Mouse (Mus musculus) kidney, adult 2 months (tissue): ENCODE measurements around the gene Pih1d2. TPM values are rescaled to one million over a fixed set of nuclear protein-coding genes. Genes with fewer than 3 reads are reported as not detected.
"Not testable (repeated sequence)": the region's sequence is repeated elsewhere in the genome, so short reads cannot be mapped to it uniquely, and the experiment has no call there.

Source experiments
- DNase-seq: peaks from one replicate; pipeline ENCODE4 v3.0.0; 2021
- H3K27ac ChIP-seq: fragments of 200-500 bp; 2 replicates; pipeline ENCODE4 v1.5.1; 2012; ENCODE audit warnings: low read depth, low read length, control low read depth, inconsistent platforms; ENCODE audit not compliant: insufficient read depth
- H3K27me3 ChIP-seq: fragments of 200-500 bp; replicated peaks from 2 replicates; pipeline ENCODE4 v1.6.1; 2012; ENCODE audit warnings: mild to moderate bottlenecking, moderate library complexity, low read length, inconsistent platforms; ENCODE audit not compliant: control insufficient read depth, insufficient read depth
- H3K36me3 ChIP-seq: fragments of 200-500 bp; 2 replicates; pipeline ENCODE4 v1.6.1; 2012; ENCODE audit warnings: mild to moderate bottlenecking, moderate library complexity, low read length, inconsistent platforms; ENCODE audit not compliant: control insufficient read depth, insufficient read depth
- H3K4me1 ChIP-seq: fragments of 200-500 bp; 2 replicates; pipeline ENCODE4 v1.6.1; 2011; ENCODE audit warnings: low read length; ENCODE audit not compliant: control insufficient read depth, insufficient read depth
- H3K4me3 ChIP-seq: fragments of 200-500 bp; 2 replicates; pipeline ENCODE4 v1.5.1; 2011; ENCODE audit warnings: mild to moderate bottlenecking, low read depth, low read length, control low read depth; ENCODE audit not compliant: insufficient read depth
- CTCF ChIP-seq: fragments of 200-500 bp; conservative IDR thresholded peaks from 2 replicates; pipeline ENCODE4 v1.5.1; 2011; ENCODE audit warnings: low read depth, mild to moderate bottlenecking, control low read depth, low read length, moderate library complexity, mixed read lengths; ENCODE audit not compliant: insufficient read depth, insufficient read length
- POLR2A ChIP-seq: fragments of 200-500 bp; IDR thresholded peaks from one replicate; pipeline ENCODE4 v1.6.1; 2011; ENCODE audit warnings: low read depth, low read length, control low read depth
- WGBS: fragments of 180-500 bp; shearing (Covaris S2); methylation state at CpG from one replicate; pipeline ENCODE4 v1.1.7; 2018; 5-methylcytosine and 5-hydroxymethylcytosine counted together
- polyA plus RNA-seq: library from polyadenylated mRNA; depleted of rRNA; stranded (reverse); fragments of >200 nt; gene quantifications from 2 replicates; pipeline ENCODE4 v1.2.3, GENCODE M21; 2012

The Pih1d2 gene
- polyA plus RNA-seq, 1 experiment, result 2.1 TPM

DNA sequence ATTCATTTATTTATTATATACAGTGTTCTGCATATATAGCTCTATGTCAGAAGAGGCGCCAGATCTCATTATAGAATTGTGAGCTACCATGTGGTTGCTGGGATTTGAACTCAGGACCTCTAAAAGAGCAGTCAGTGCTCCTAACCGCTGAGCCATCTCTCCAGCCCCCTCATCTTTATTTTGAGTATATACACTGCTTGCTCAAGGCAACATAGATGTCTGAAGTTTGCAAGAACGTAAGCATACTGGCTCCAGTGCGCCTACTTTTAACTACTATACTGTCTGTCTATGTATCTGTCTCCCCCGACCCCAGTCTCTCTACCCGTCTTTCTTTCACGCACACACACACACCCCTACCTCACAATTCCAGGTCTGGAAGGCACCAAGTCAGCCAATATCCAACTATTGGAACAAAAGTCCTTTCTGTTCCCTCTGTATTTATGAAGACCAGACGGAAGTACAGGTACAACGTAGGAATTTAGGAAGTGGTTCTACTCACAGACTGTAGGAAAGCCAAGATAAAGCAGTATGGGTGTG, 741 bp downstream of the Pih1d2 start:
- no peak overlapping the region for H3K4me3 ChIP-seq

DNA sequence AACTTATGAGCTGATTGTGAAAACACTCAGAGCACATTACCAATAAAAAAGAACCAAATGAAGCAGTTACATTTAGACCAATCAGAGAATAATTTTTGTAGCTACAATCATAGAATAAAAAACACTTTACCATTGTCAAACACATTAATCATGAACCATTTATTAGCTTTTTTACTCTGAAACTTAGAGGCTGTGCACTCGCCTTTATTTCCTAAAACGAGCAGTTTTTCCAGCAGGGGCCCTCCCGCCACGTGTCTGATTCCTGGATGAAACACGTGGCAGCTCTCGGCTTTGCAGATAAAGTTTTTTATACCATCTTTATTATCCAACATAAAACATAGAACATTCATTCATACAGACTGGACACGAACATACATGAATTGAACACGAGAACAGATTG, 13.8 kb downstream of the Pih1d2 start:
- not testable (repeated sequence) for H3K4me3 ChIP-seq
- 94% methylated on average over 6 of the region's 8 CpGs for WGBS

More for the DNA sequence above, 741 bp downstream of the Pih1d2 start:
- H3K27ac ChIP-seq, result no peak overlapping the region
- peaks cover 5% of the 10 kb centered on the region; the same call in 1 of the 2 replicates for H3K4me1 ChIP-seq
- no peaks in the 10 kb centered on the region for H3K27me3 ChIP-seq
- no peak for TF ChIP-seq CTCF
- TF ChIP-seq POLR2A, result no peak
- no peak for DNase-seq
- WGBS, result 56% methylated on average over 9 of the region's 9 CpGs
- no peaks in the 10 kb centered on the region; the same call in 1 of the 2 replicates for H3K36me3 ChIP-seq

DNA sequence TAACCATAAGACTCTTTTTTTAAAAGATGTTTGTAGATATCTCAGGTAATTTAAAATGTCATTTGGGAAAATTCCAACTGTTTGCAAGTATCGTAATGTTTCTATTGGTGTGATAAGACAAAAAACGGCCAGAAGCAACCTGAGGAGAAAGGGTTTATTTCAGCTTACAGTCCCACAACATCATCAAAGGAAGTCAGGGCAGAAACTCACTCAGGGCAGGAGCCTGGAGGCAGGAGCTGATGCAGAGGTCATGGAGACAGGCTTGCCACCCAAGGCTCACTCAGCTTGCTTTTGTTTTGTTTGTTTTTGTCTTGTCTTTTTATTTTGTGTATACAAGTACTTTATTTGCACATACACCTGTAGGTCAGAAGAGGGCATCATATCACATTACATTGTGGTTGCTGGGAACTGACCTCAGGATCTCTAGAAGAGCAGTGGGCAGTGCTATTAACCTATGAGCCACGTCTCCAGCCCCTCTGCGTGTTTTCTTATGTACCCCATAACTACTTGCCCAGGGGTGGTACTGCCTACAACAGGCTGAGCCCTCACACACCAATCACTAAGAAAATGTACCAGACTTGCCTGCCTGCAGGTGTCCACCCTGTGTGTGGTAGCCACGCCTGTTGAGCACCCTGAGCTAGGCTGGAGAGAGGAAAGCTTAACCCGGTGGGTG, 15.0 kb downstream of the Pih1d2 start:
- H3K27me3 ChIP-seq, result no peaks in the 10 kb centered on the region
- no peak for TF ChIP-seq CTCF
- no peak for TF ChIP-seq POLR2A
- no peak for DNase-seq
- 83% methylated on average over 6 of the region's 6 CpGs for WGBS
- no peak overlapping the region for H3K27ac ChIP-seq
- H3K4me3 ChIP-seq, result no peak overlapping the region
- H3K4me1 ChIP-seq, result no peaks in the 10 kb centered on the region
- H3K36me3 ChIP-seq, result peaks cover 1% of the 10 kb centered on the region

More for the DNA sequence above, 13.8 kb downstream of the Pih1d2 start:
- not testable (repeated sequence) for H3K27me3 ChIP-seq, H3K36me3 ChIP-seq, H3K27ac ChIP-seq, H3K4me1 ChIP-seq, DNase-seq

DNA sequence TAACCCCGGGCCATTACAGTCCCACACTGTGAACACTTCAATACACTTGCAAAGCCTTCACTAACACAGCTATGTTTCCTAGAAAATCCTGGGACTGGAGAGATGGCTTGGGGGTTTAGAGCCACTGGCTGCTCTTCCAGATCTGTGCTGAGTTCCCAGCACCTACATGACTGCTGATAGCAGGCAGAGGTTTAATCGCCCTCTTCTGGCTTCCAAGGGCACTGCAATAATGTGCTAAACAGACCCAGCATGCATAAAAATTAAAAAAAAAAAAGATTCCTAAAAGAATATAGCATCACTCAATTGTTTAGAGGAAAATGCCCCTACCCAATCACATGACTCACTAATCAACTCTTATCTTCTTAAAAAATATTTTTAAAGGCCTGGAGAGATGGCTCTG, 15.9 kb downstream of the Pih1d2 start:
- H3K36me3 ChIP-seq, result peaks cover 3% of the 10 kb centered on the region

DNA sequence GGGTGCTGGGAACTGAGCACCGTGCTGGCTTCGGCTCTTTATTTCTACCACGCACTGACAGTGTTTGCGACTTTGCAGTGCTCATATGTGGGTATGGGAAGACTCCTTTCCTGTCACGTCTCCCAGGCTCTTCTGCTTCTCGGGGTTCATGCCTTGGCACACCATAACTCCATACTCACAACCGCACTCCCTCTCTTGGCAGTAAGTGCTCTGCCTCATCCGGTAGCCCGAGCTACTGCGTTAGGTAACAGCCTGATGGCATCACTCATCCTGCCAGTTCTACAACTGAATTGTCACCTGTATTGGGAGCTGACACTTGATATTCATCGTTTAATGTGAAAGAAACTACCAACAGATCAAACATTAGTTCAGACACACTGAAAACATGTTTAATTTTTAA, 17.1 kb downstream of the Pih1d2 start:
- TF ChIP-seq POLR2A, result no peak
- WGBS, result 92% methylated on average over 11 of the region's 11 CpGs

More for the DNA sequence above, 15.9 kb downstream of the Pih1d2 start:
- no peak for DNase-seq
- H3K27me3 ChIP-seq, result no peaks in the 10 kb centered on the region
- no peak overlapping the region for H3K27ac ChIP-seq
- H3K4me1 ChIP-seq, result no peaks in the 10 kb centered on the region
- 66% methylated on average over 2 of the region's 2 CpGs for WGBS
- TF ChIP-seq POLR2A, result no peak
- TF ChIP-seq CTCF, result peak; percentile 47
- no peak overlapping the region for H3K4me3 ChIP-seq

DNA sequence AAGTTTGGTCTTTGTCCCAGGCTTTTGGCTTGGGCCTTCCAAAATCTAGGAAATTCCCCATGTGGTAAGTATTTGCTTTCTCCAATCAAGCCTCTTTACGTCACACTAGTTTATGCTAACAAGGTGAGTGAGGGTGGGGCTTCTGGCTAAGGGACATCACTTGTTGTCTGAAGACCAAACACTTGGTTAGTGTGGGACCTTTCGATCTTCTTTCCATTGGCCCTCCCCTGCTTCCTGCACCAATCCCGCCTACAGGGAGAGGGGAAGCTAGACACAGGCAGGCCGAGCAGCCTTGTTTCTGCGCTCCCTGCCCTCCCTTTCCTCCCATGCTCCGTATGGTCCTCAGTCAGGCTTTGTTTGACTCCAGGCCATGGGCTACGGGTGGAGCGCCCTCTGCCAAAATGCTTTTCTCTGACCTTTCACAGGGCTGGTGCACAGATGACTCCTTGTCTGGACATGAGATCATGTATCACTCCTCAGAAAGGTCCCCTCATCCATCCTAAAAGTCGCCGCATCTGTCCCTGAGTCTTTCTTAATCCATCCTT, 29.8 kb downstream of the Pih1d2 start:
- H3K27me3 ChIP-seq, result no peaks in the 10 kb centered on the region
- 82% methylated on average over 10 of the region's 10 CpGs for WGBS
- H3K36me3 ChIP-seq, result peaks cover 11% of the 10 kb centered on the region
- no peak overlapping the region for H3K4me3 ChIP-seq
- H3K4me1 ChIP-seq, result no peaks in the 10 kb centered on the region
- TF ChIP-seq POLR2A, result no peak
- TF ChIP-seq CTCF, result no peak
- H3K27ac ChIP-seq, result no peak overlapping the region
- no peak for DNase-seq

More for the DNA sequence above, 17.1 kb downstream of the Pih1d2 start:
- H3K36me3 ChIP-seq, result peaks cover 3% of the 10 kb centered on the region
- no peaks in the 10 kb centered on the region for H3K4me1 ChIP-seq
- no peak overlapping the region for H3K27ac ChIP-seq
- DNase-seq, result no peak
- H3K27me3 ChIP-seq, result no peaks in the 10 kb centered on the region
- H3K4me3 ChIP-seq, result no peak overlapping the region

DNA sequence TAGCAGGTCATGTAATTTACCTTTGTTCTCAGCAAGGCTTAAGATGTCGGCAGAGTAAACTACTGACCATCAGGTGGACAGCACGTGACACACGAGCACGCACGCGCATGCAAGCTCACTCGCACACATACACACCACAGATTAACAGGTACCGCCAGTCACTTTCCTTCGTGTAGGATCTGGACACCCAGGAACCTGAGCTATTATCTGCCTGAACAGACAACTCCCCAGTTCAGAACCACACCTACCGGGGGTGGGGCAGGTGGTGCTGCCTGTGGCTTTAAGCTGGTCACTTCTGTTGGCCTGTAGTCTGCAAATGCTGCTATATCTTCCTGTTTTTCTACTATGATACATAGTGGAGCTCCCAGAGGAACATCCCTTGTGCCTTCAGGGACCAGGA, 33.4 kb downstream of the Pih1d2 start:
- H3K27ac ChIP-seq, result no peak overlapping the region
- H3K36me3 ChIP-seq, result peaks cover 14% of the 10 kb centered on the region
- 96% methylated on average over 10 of the region's 10 CpGs for whole genome bisulfite sequencing
- no peak overlapping the region for H3K4me3 ChIP-seq
- DNase-seq, result no peak
- no peaks in the 10 kb centered on the region for H3K27me3 ChIP-seq
- no peaks in the 10 kb centered on the region for H3K4me1 ChIP-seq
- TF ChIP-seq CTCF, result no peak
- TF ChIP-seq POLR2A, result no peak
